Mouse (Mus musculus) adrenal gland, adult 18-20 months (tissue): ENCODE results near the gene Ica1l. TPM values are rescaled to one million over a fixed set of nuclear protein-coding genes. Genes with fewer than 3 reads are reported as not detected.
"Not testable (repeated sequence)": the region's sequence is repeated elsewhere in the genome, so short reads cannot be mapped to it uniquely, and the experiment has no call there.

ENCODE experiments used
- DNase-seq, 2 experiments: peaks; one replicate each; pipeline ENCODE4 v3.0.0; 2021 to 2022; ENCODE audit warnings: low spot score in 2 of 2
- long read RNA-seq, 2 experiments: library from polyadenylated mRNA; stranded (forward); transcript quantifications; one replicate each; pipeline ENCODE4 v2.0.0; 2021
- total RNA-seq, 2 experiments: library from RNA; stranded (reverse); gene quantifications; 1 replicate in 1 of 2; 2 replicates in 1 of 2; pipeline ENCODE4 v1.2.3; 2021

The Ica1l gene
- total RNA-seq, result 1 to 10 TPM; 1.9 to 2.0 TPM
- long read RNA-seq, experiment 1, partial matches to known transcripts, result 0 of 3 reads
- long read RNA-seq, experiment 1, other reads (novel, unspliced or antisense), result 2 of 3 reads
- long read RNA-seq, experiment 2, partial matches to known transcripts, result 1 of 6 reads
- long read RNA-seq, experiment 2, other reads (novel, unspliced or antisense), result 4 of 6 reads

DNA sequence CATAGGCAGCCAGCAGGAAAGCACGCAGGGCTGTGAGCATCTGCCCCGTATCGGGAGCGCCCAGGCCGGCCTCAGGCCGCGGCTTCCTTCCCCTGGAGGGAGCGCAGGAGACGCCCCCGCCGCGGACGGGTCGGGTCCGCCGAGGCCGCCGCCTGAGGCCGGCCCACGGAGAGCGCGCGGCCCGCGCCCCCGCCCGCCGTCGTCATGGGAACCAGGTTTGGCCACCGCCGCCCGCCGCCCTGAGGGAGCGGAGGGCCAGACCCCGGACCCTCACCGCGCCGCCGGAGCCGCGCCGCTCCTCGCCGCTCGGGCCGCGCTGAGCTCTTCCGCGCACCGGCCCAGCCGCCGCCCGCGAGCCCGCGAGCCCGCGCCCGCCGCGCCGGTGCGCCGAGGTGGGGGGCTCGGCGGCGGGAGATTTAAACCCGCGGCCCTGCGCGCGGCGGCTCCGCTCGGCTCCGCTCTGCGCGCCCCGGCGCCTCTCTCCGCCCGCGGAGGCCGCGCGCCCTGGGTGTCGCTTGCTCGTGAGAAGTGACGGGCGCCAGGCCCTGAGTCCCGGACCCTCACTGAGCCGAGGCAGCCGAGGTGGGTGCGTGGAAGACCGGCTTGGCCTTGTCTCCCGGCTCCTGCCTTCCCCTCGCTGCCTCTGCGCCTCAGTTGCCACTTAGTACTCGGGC lies at the start of gene Ica1l:
Ica1l (minus strand) TSS at position 389 of the 674 bp plus-strand sequence.
- DNase-seq, result peak; percentile 53 to 61

DNA sequence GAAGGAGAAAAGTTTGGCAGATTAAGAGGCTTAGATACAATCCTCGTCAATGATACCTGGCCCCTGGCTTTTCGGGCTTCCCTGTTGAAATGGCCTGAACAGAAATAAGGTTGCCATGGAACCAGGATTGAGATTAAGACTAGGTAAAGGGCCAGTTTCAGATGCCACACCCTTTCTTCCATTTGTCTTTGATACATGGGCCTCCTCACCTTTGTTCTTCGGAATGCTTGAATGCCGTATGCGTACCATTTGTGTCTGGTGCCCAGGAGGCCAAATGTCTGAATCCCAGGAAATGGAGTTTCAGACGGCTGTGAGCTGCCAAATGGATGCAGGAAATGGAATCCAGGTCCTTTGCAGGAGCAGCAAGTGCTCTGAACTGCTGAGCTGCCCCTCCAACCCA lies 33.4 kb upstream of the Ica1l start:
- DNase-seq, result no peak

DNA sequence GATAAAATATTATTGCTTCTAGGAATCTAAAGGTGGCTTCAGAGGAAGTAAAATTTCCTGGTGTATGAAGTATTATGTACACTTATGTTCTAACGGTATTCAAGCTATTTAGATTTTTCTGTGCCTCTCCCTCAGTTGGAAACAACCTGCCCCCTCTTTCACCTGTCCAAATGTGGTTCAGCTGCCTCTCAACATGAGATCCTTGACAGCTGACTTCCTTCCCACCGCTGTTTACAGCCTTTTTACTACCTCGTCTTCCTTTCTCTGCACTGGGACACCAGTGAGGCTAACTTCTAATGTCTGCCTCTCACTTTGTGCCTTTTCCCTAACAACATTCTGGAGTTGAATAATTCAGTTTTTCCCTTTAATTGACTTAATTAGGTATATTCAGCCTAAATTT lies 32.6 kb upstream of the Ica1l start:
- no peak for DNase-seq

- DNase-seq, result no peak
Observed at GRCm38 (mm10) chr1:60074935-60075334, 32.0 kb upstream of the Ica1l start.

GRCm38 (mm10) chr1:60070725-60071124 lies 27.7 kb upstream of the Ica1l start:
- DNase-seq, result not testable (repeated sequence)

- DNase-seq, result no peak
Observed at GRCm38 (mm10) chr1:60056310-60056709, 13.3 kb upstream of the Ica1l start.

DNA sequence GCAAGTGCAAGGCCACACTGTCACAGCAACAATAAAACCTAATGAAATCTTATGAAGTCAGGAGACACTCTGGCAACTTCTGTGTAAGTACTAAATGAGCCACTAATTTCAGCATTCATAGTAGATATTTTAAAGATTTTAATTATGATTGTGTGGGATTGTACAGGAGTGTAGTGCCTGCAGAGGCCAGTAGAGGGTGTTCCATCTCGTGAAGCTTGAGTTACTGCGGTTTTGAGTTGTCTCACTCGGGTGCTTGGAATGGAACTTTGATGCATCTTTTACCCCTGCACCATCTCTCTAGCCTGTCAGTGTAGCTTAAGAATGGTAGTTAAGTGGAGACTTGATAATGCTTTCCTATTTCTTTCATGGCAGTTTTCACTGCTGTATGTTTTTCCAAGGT lies 11.7 kb upstream of the Ica1l start:
- no peak for DNase-seq

DNA sequence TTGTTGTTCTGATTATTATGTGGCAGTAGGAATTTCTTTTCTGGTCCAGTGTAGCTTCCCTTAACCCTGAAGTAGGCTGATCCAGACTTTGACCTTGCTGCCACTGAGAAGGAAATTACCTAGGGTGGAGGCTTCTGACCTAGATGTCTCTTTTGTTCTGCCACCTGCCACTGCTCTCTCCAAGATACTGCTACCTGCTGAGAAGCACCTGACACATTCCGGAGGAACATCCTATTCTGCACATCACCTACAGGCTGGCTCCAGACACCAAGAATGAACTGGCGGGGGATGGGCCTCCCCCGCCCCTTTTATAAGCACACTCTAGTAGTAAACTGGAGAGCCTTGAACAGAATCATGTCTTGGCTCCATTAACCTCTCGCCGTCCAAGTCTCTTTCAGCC lies 4.5 kb upstream of the Ica1l start:
- not testable (repeated sequence) for DNase-seq

DNA sequence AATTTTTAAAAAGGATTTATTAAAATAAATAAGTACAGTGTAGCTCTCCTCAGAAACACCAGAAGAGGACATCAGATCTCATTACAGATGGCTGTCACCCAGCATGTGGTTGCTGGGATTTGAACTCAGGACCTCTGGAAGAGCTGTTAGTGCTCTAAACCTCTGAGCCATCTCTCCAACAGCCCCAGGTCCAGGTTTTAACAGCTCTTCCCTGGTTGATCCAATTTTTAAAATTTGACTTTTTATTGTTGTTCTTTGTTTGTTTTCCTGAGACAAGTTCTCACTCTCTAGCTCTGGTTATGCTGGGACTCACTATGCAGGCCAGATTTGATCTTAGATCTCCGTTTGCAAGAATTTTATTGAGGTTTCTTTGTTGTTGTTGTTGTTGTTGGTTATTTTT lies 1.6 kb upstream of the Ica1l start:
- no peak for DNase-seq

DNA sequence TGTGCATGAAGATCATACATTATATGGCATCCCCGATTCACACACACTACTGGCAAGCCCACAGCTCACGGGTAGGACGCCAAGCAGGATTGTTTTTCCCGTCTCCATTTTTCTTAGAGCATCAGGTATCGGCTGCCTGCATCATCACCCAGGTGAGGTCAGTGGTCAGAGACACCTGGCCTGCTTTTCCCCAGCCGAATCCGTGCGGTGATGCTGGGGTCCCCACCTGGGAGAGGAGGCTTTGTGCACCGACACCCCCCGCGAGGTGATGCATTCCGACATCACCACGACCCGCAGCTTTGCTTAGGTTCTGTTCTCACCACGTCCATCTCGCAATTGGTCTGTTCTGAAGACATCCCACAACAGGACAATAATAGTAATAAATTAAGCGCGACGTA lies 587 bp downstream of the Ica1l start:
- DNase-seq, result no peak

- no peak for DNase-seq
Observed at GRCm38 (mm10) chr1:60035044-60035443, 7.9 kb downstream of the Ica1l start.

DNA sequence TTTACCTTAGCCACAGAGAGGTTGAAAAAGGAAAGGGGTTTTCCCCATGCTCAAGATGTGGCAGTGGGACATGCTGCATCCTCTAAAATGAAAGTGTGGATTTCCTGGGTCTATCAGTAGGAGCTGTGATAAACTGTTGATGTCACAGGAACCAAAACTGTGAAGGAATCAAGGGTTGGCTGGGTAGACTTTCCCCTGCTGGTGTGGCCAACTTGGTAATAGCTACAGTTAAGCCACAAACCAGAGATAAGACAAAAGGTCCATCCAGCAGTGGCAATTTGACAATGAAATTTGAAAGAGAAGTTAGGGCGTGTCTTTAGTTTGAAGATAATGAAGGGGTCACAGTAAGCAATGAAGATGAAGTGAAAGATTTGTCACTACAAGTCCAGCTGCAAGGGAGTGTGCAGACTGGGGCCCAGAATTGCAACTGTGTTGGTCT lies 25.9 kb downstream of the Ica1l start:
- DNase-seq, result no peak

GRCm38 (mm10) chr1:60016136-60016611 lies 26.8 kb downstream of the Ica1l start:
- DNase-seq, result no peak

DNA sequence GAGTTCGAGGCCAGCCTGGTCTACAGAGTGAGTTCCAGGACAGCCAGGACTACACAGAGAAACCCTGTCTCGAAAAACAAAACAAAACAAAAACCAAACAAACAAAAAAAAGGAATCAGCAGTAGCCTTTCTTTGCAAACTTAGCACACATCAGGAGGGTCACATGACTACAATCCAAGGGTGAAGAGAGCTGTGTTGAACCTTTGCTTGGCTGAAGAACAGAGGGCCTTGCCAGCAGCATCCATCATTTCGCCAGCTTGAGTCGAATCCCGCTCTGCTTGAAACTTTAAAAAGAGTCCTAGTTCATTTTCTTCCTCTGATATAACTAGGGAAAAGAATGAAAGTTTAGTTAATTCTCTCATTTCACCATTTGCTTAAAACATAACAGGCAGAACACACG lies 27.5 kb downstream of the Ica1l start:
- DNase-seq, result no peak

GRCm38 (mm10) chr1:60013779-60014178 lies 29.2 kb downstream of the Ica1l start:
- DNase-seq, result no peak

GRCm38 (mm10) chr1:60008743-60009142 lies 34.2 kb downstream of the Ica1l start:
- DNase-seq, result no peak

- DNase-seq, result no peak
Observed at GRCm38 (mm10) chr1:60007337-60007736, 35.6 kb downstream of the Ica1l start.

- no peak for DNase-seq
Observed at GRCm38 (mm10) chr1:60000319-60000718, 42.7 kb downstream of the Ica1l start.

- no peak for DNase-seq
Observed at GRCm38 (mm10) chr1:59997352-59997751, 45.6 kb downstream of the Ica1l start.

DNA sequence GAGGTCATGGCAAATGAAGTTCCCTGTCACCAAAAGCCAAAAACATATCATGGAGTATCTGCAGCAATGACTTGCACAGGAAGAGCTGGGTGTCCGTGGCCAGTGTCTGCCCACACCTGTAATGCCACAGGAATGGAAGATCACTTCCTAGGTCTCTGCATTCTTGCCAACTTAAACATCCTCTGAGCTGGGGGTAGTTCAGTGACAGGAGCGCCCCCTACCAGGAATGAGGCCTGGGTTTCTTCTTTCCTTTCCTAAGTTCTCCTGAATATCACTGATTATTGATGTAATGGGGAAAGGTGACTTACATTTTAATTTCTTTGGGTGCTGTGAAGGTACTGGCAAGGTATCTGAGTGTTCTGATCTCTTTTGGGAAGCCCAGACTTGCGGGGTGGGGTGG lies 47.3 kb downstream of the Ica1l start:
- DNase-seq, result no peak

DNA sequence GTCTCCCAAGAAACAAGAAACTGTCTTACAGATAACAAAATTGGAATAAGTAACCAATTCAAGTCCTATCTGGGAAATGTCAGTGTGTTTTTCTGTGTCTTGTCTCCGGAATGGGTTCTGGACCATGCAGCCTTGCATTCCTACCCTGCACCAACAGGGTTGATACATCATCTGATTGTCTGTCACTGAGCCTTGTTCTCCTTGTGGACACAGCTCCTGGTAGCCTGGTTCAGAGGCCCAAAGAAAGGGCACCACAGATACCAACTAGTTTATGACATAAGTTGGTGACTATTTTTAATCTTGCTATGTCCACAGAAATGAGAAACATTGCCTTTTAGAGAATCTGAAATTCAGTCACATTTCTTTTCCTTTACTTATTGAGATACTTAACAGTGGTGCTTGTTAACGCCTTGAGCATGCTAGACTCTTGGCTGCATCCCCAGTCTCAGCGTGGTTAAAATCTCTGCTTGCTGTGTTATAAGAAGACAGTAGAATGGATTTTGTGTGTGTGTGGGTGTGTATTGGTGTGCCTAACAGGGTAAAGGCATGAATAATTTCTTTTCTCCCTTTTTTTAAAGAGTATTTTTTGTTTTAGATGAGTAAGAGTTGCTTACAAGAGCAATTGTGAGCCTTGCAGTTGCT lies 55.5 kb downstream of the Ica1l start:
- DNase-seq, result no peak

- no peak for DNase-seq
Observed at GRCm38 (mm10) chr1:59986626-59987025, 56.4 kb downstream of the Ica1l start.
